Mouse (Mus musculus) ES-E14 (cell line): Measurements from ENCODE around the gene Chpf2.

Experiments used
- CHD2 ChIP-seq: IDR thresholded peaks from 2 replicates; pipeline ENCODE4 v1.6.1; 2014; ENCODE audit warnings: mild to moderate bottlenecking, low read depth, low read length, inconsistent platforms
- HCFC1 ChIP-seq: IDR thresholded peaks from 2 replicates; pipeline ENCODE4 v1.6.1; 2012; ENCODE audit warnings: low read length, inconsistent platforms, borderline replicate concordance; ENCODE audit not compliant: insufficient read depth
- MAFK ChIP-seq: IDR thresholded peaks from 2 replicates; pipeline ENCODE4 v1.6.1; 2014; ENCODE audit warnings: mild to moderate bottlenecking, low read depth, low read length, inconsistent platforms; ENCODE audit not compliant: insufficient read depth
- ZC3H11A ChIP-seq: IDR thresholded peaks from 2 replicates; pipeline ENCODE4 v1.6.1; 2012; ENCODE audit warnings: low read depth, mild to moderate bottlenecking, inconsistent platforms, low read length, borderline replicate concordance
- ZNF384 ChIP-seq: IDR thresholded peaks from 2 replicates; pipeline ENCODE4 v1.6.1; 2012; ENCODE audit warnings: low read depth, low read length, inconsistent platforms

- TF ChIP-seq ZC3H11A (no peak), MAFK (no peak), CHD2 (no peak), ZNF384 (no peak), HCFC1 (no peak)
These were observed 4.8 kb downstream of the Chpf2 start for GRCm38 (mm10) chr5:24591268-24591721.
